Mouse (Mus musculus): ENCODE data around the gene Tctex1d1. TPM values are rescaled to one million over a fixed set of nuclear protein-coding genes. Genes with fewer than 3 reads are reported as not detected.

Gene Tctex1d1
- polyA plus RNA-seq (2015; fragmentation: Nextera tagmentation; extraction: Ambion mirVana): 1.3 and 1.5 TPM in 2 replicates

GRCm38 (mm10) chr4:102978440-102978839 lies at the start of gene Tctex1d1:
Gene Tctex1d1 (plus strand): TSS chr4:102978606.

GRCm38 (mm10) chr4:103026621-103027020 lies 48.2 kb downstream of the Tctex1d1 start, which contains the start of gene Insl5:
Gene Insl5 (minus strand): TSS chr4:103026842.

Other genes with a start within 250 kb of the Tctex1d1 start
- gene Sgip1, start 237.3 kb upstream of the Tctex1d1 start, polyA plus RNA-seq (2015; fragmentation: Nextera tagmentation; extraction: Ambion mirVana): 2.1 and 2.2 TPM in 2 replicates
- not detected in 2 replicates for gene Insl5, start 48.2 kb downstream of the Tctex1d1 start, polyA plus RNA-seq (2015; fragmentation: Nextera tagmentation; extraction: Ambion mirVana)
- 26.8 and 32.3 TPM in 2 replicates for gene Mier1, start 135.8 kb downstream of the Tctex1d1 start, polyA plus RNA-seq (2015; fragmentation: Nextera tagmentation; extraction: Ambion mirVana)
- 0.36 and 0.65 TPM in 2 replicates for gene Wdr78, start 135.9 kb downstream of the Tctex1d1 start, polyA plus RNA-seq (2015; fragmentation: Nextera tagmentation; extraction: Ambion mirVana)
- 2.8 and 4.5 TPM in 2 replicates for gene Slc35d1, start 236.6 kb downstream of the Tctex1d1 start, polyA plus RNA-seq (2015; fragmentation: Nextera tagmentation; extraction: Ambion mirVana)

Data from urinary bladder, postnatal 0 days (tissue).